Mouse (Mus musculus) testis, adult 2 months (tissue): ENCODE data around the gene Spag9. TPM values are rescaled to one million over a fixed set of nuclear protein-coding genes. Genes with fewer than 3 reads are reported as not detected.

ENCODE experiments used
- H3K27ac ChIP-seq: fragments of 200-500 bp; 2 replicates; pipeline ENCODE4 v1.5.1; 2012; ENCODE audit warnings: low read depth, low read length; ENCODE audit not compliant: control insufficient read depth, insufficient read depth
- H3K27me3 ChIP-seq: fragments of 200-500 bp; 2 replicates; pipeline ENCODE4 v1.6.1; 2012; ENCODE audit warnings: mild to moderate bottlenecking, low read length, moderate library complexity; ENCODE audit not compliant: control insufficient read depth, insufficient read depth
- H3K36me3 ChIP-seq: fragments of 200-500 bp; 2 replicates; pipeline ENCODE4 v1.6.1; 2012; ENCODE audit warnings: mild to moderate bottlenecking, low read length; ENCODE audit not compliant: control insufficient read depth, insufficient read depth
- H3K4me1 ChIP-seq: fragments of 200-500 bp; 2 replicates; pipeline ENCODE4 v1.6.1; 2012; ENCODE audit warnings: low read length; ENCODE audit not compliant: control insufficient read depth, insufficient read depth
- H3K4me3 ChIP-seq: fragments of 200-500 bp; 2 replicates; pipeline ENCODE4 v1.5.1; 2012; ENCODE audit warnings: low read depth, mild to moderate bottlenecking, low read length, moderate library complexity, mixed read lengths; ENCODE audit not compliant: control insufficient read depth
- CTCF ChIP-seq: fragments of 200-500 bp; IDR thresholded peaks from 2 replicates; pipeline ENCODE4 v1.5.1; 2012; ENCODE audit warnings: low read depth, mild to moderate bottlenecking, inconsistent platforms, low read length, moderate library complexity; ENCODE audit not compliant: control insufficient read depth, insufficient read depth, insufficient replicate concordance
- POLR2A ChIP-seq: fragments of 200-500 bp; IDR thresholded peaks from 2 replicates; pipeline ENCODE4 v1.6.1; 2012; ENCODE audit warnings: low read depth, mild to moderate bottlenecking, inconsistent platforms, low read length, moderate library complexity; ENCODE audit not compliant: control insufficient read depth
- polyA plus RNA-seq: library from polyadenylated mRNA; depleted of rRNA; stranded (reverse); fragments of >200 nt; gene quantifications from 2 replicates; pipeline ENCODE4 v1.2.3, GENCODE M21; 2012

Gene Spag9
- polyA plus RNA-seq, 1 experiment = 18.8 TPM

DNA sequence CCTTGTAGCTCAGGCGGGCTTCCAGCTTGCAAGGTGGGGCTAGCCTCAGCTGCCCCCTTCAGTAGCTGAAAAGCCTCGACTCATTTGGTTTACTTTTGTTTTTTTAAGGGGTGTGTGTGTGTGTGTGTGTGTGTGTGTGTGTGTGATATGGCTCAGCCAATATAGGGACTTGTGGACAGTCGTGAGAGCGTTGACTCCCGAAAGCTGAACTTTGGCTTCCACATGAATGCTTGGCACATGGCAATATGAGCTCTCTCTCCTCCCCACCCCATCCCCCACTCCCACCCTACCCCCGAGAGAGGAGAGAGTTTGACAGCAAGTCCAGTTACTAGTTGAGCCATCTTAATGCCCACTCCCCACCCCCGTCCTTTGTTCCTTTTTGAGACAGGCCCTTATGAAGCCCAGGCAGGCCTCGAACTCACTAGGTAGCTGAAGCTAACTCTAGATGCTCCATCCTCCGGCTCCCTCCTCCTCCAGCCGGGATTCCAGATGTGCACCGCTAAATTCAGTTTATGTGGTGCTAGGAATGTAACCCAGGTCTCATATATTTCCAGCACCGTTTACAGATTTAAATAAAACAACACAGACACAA, 152.3 kb downstream of the Spag9 start:
- Histone ChIP-seq H3K27ac (no peak overlapping the region), H3K4me3 (no peak overlapping the region)

DNA sequence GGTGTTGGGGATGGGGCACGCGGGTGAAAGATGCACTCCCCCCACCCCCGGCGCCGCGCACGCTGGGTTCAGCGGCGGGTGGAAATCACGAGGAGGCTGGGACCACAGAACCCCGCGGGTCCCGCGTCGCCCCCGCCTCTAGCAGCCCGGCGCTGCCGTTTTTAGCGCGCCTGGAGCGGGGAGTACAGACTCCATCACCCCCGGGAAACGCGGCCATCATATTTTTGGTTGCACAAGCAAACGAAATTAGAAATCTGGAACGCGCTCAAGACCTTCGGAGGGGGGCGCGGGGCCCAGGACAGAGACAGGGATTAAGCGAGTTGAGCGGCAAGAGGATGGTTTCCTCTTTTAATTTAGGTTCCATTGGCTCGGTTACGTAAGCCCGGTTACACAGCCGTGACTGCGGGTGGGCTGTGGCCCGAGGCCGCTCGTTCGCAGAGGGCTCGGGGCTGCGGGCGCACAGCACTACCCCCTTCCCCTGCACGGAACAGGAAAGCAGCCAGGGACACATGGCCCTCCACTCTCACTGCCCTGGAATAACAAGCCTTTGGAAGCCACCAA, 153.1 kb downstream of the Spag9 start:
- Histone ChIP-seq H3K27me3 (no peaks in the 10 kb centered on the region), H3K36me3 (no peaks in the 10 kb centered on the region), H3K4me3 (peak overlapping the region; percentile 69), H3K4me1 (peaks cover 15% of the 10 kb centered on the region), H3K27ac (no peak overlapping the region)
- no peak for TF ChIP-seq POLR2A
- TF ChIP-seq CTCF = no peak

More for the DNA sequence above, 152.3 kb downstream of the Spag9 start:
- Histone ChIP-seq H3K4me1 (peaks cover 15% of the 10 kb centered on the region), H3K27me3 (no peaks in the 10 kb centered on the region), H3K36me3 (no peaks in the 10 kb centered on the region)
- TF ChIP-seq CTCF (no peak), POLR2A (no peak)

DNA sequence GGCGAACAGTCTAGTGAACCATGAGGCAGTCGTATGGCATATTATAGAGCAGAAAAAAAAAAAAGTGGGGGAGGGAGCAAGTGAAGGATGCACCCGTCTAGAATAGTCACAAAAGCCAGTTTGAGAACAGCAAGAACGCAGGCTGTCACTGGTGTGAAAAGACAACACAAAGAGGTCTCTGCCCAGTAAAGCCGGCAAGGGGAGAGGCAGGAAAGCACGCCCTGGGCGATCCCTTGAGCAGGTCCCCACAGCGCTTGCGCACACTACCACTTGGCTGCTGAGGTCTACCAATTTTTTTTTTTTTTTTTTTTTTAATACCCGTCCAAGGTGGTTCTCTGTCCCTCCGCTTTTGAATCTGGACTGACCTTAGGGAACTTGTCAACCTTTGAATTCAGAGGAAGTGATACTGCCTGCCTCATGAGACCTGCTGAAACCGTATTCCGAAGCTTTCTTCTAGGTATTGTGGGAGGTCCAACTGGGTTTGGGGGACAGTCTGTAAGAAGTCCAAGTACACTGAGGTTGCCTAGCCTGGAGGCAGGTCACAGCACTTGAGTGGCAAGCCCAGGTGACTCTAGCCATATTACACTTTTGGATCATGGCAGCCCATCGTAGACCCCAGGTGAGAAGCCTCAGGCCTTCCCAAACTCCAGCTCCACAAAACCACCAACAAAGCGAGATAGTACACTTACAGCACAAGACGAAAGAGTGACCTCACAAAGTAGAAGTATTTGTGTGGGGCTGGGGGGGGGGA, 153.8 kb downstream of the Spag9 start:
- H3K27ac ChIP-seq = no peak overlapping the region
- H3K27me3 ChIP-seq = no peaks in the 10 kb centered on the region
- TF ChIP-seq CTCF (no peak), POLR2A (no peak)
- peaks cover 15% of the 10 kb centered on the region for H3K4me1 ChIP-seq
- H3K4me3 ChIP-seq = peak overlapping the region; percentile 69
- H3K36me3 ChIP-seq = no peaks in the 10 kb centered on the region

DNA sequence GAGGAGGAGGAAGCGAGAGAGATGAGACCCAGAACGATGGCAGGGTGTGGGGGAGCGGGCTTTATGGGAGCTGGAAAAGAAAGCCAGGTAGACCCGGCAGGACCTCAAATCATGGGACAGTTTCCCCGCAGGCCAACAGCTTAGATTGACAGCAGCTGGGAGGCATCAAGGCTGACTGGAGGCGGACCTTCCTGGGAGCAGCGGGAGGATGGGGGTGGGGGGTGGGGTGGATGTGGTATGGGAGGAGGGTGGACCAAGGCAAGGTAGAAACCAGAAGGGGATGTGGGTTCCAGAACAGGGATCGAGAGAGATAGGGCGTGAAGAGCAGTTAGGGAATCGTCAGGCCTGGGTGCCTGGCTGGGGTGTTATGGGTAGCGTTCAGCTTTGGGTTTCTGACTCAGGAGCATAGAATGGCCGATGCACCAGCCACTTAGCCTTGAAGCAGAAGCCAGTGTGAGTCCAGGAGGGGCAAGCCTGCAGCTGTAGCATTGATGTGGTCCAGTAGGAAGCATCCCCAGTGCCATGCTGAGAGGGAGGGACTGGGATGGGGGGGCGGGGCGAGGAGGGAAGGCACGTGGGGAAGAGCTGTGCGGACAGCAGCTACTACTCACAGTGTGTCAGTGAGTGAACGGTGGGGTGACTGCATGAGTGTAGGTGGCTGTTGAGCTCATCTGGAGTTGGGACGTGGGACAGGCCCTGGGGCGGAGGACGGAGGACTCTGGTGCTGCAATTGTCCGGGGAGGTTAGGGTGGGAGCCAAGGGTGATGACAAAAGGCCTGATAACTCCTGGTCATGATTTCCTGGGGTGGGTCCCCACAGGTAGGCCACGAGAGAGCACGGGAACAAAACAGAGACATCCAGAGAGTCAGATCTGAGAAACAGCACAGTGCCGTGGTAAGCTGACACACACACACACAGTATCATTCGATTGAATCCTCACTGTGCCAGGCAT, 154.9 kb downstream of the Spag9 start:
- no peaks in the 10 kb centered on the region for H3K36me3 ChIP-seq
- TF ChIP-seq POLR2A (no peak), CTCF (no peak)
- H3K4me3 ChIP-seq = no peak overlapping the region
- H3K27ac ChIP-seq = no peak overlapping the region
- no peaks in the 10 kb centered on the region for H3K27me3 ChIP-seq
- H3K4me1 ChIP-seq = peaks cover 15% of the 10 kb centered on the region

DNA sequence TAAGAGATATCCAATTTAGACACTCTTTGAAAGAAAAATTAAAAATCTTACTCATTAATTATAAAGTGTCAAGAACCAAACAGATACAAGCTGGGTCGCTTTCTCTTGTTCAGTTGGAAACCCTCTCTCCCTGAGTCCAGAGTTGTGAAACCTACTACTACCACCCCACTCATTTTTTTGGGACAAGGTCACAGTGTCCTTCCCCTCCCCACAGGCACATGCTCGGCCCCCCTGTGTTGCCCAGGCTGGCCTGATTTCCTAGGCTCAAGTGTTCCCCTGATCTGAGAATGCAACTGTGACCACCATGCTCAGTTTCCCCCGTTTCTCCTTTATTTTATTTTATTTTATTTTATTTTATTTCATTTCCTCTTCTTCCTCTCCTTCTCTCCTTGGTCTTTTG, 158.3 kb downstream of the Spag9 start:
- TF ChIP-seq POLR2A (no peak), CTCF (no peak)

DNA sequence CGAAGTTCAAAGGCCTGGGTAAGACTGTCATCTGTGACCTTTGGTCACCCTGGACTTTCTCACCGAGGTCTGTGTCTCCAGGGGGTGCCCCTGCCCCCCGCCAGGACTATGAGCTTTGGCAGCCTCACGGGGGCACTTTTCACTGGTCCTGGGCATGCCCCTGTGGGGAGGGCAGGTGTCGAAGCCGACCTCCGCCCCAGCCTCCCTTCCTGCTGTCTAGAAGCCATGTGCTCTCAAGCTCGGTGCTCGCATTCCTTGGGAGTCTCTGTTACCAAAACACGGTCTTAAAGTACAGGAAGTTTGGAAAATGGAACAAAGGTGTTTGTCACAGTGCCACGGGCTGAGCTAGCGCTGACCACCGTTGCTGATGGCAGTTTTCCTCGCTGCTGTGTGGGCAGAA, 162.6 kb downstream of the Spag9 start:
- Histone ChIP-seq H3K4me3 (peak overlapping the region; percentile 77), H3K36me3 (no peaks in the 10 kb centered on the region), H3K27ac (peak overlapping the region; percentile 63), H3K27me3 (no peaks in the 10 kb centered on the region), H3K4me1 (peaks cover 16% of the 10 kb centered on the region)
- TF ChIP-seq CTCF (no peak), POLR2A (no peak)

More for the DNA sequence above, 158.3 kb downstream of the Spag9 start:
- no peaks in the 10 kb centered on the region for H3K27me3 ChIP-seq
- H3K4me1 ChIP-seq = peaks cover 9% of the 10 kb centered on the region
- H3K36me3 ChIP-seq = no peaks in the 10 kb centered on the region
- no peak overlapping the region for H3K4me3 ChIP-seq
- H3K27ac ChIP-seq = no peak overlapping the region
